In genomic region chr5:44629034-44629625, GRCm38 (mm10) we compare ENCODE assay signal across 17 mouse cellular contexts.
DNase-seq lines count a peak whose midpoint lies in the region; ATAC-seq and TF ChIP-seq lines count a peak whose summit lies in the region.
"Had no signal": no experiment of that assay in that cellular context is flagged by ENCODE, and none has a peak within 500 bp of the region (broad histone marks: within the 10 kb centered on the region; RNA-seq: fewer than 3 reads in every experiment).

No protein-coding gene starts in this region.

- no peaks in the 10 kb centered on the region for H3K27me3 ChIP-seq in forebrain, embryonic 14.5 days (replicated peaks; ENCODE audit: control insufficient read depth, insufficient read depth, low read length)
- no peaks in the 10 kb centered on the region for H3K27me3 ChIP-seq in hindbrain, embryonic 16.5 days (replicated peaks; ENCODE audit: control insufficient read depth, insufficient read depth, low read length)
- H3K27me3 ChIP-seq in midbrain, postnatal 0 days (ENCODE audit: insufficient read depth, low read length), result no peaks in the 10 kb centered on the region
- H3K27me3 ChIP-seq in intestine, postnatal 0 days (replicated peaks; ENCODE audit: control insufficient read depth, insufficient read depth, low read length), result no peaks in the 10 kb centered on the region
- H3K27me3 ChIP-seq: heart, embryonic 13.5 days had no signal

- WGBS in forebrain, embryonic 14.5 days, result 67% methylated on average over 3 of the region's 3 CpGs
- 44% methylated on average over 3 of the region's 3 CpGs for WGBS in hindbrain, embryonic 16.5 days
- WGBS in midbrain, postnatal 0 days, result 46% methylated on average over 3 of the region's 3 CpGs
- WGBS in intestine, postnatal 0 days, result 86% methylated on average over 3 of the region's 3 CpGs

- no peak overlapping the region for H3K4me3 ChIP-seq in forebrain, embryonic 14.5 days (ENCODE audit: low read depth, low read length)
- no peak overlapping the region for H3K4me3 ChIP-seq in hindbrain, embryonic 16.5 days (ENCODE audit: low read length)
- no peak overlapping the region for H3K4me3 ChIP-seq in midbrain, postnatal 0 days (ENCODE audit: low read depth, low read length)
- H3K4me3 ChIP-seq in intestine, postnatal 0 days (ENCODE audit: low read depth, low read length), result no peak overlapping the region
- H3K4me3 ChIP-seq: heart, embryonic 13.5 days; layer of hippocampus, adult 2 months had no signal

- H3K27ac ChIP-seq in forebrain, embryonic 14.5 days (ENCODE audit: low read depth, low read length), result no peak overlapping the region
- peak overlapping the region; percentile 58; the same call in 1 of the 2 replicates for H3K27ac ChIP-seq in hindbrain, embryonic 16.5 days (ENCODE audit: low read depth, low read length)
- peak overlapping the region; percentile 55; the same call in 1 of the 2 replicates for H3K27ac ChIP-seq in midbrain, postnatal 0 days (ENCODE audit: low read depth, low read length)
- H3K27ac ChIP-seq in intestine, postnatal 0 days (ENCODE audit: low read depth, low read length), result no peak overlapping the region
- H3K27ac ChIP-seq: heart, embryonic 13.5 days; layer of hippocampus, adult 2 months; macrophage had no signal

- H3K36me3 ChIP-seq in forebrain, embryonic 14.5 days (ENCODE audit: control insufficient read depth, insufficient read depth, low read length), result no peaks in the 10 kb centered on the region
- no peaks in the 10 kb centered on the region for H3K36me3 ChIP-seq in hindbrain, embryonic 16.5 days (ENCODE audit: control insufficient read depth, insufficient read depth, low read length)
- no peaks in the 10 kb centered on the region for H3K36me3 ChIP-seq in midbrain, postnatal 0 days (ENCODE audit: insufficient read depth, low read length)
- H3K36me3 ChIP-seq in intestine, postnatal 0 days (ENCODE audit: control insufficient read depth, insufficient read depth), result no peaks in the 10 kb centered on the region
- H3K36me3 ChIP-seq: heart, embryonic 13.5 days had no signal

- peak; percentile 76 for DNase-seq in embryo, embryonic 10 days (ENCODE audit: low spot score)
- DNase-seq in forebrain, embryonic 14.5 days (ENCODE audit: low spot score), result peak; percentile 50
- DNase-seq in midbrain, postnatal 0 days (ENCODE audit: low spot score), result peak; percentile 61
- DNase-seq in layer of hippocampus, adult 11-12 months (ENCODE audit: low spot score), result no peak
- DNase-seq in frontal cortex, postnatal 14 days (ENCODE audit: low spot score in 2 of 2), result no peak
- DNase-seq in testis, postnatal 10 days (ENCODE audit: low spot score), result no peak
- DNase-seq: cerebellum, adult 11-12 months; gastrocnemius, postnatal 14 days; kidney, adult 9 months; liver, postnatal 0 days; right cerebral cortex, adult 18-20 months; thymus, adult 2 months had no signal

- peak; percentile 61 for ATAC-seq in forebrain, embryonic 14.5 days
- ATAC-seq in hindbrain, embryonic 16.5 days, result peak; percentile 83
- ATAC-seq in midbrain, postnatal 0 days (ENCODE audit: low FRiP score), result no peak
- ATAC-seq in intestine, postnatal 0 days, result no peak
- ATAC-seq: liver, postnatal 0 days had no signal

- H3K9me3 ChIP-seq in forebrain, embryonic 14.5 days (replicated peaks; ENCODE audit: control insufficient read depth, low read length), result no peaks in the 10 kb centered on the region
- H3K9me3 ChIP-seq in hindbrain, embryonic 16.5 days (ENCODE audit: control insufficient read depth, low read length), result no peaks in the 10 kb centered on the region
- no peaks in the 10 kb centered on the region for H3K9me3 ChIP-seq in midbrain, postnatal 0 days (ENCODE audit: low read length)
- H3K9me3 ChIP-seq in intestine, postnatal 0 days (ENCODE audit: control insufficient read depth), result no peaks in the 10 kb centered on the region
- H3K9me3 ChIP-seq: heart, embryonic 13.5 days had no signal

- TF ChIP-seq CTCF in midbrain, postnatal 0 days (IDR thresholded peaks at IDR 0.05), result no peak
- no peak for TF ChIP-seq CTCF in intestine, postnatal 0 days (IDR thresholded peaks at IDR 0.05; ENCODE audit: low read depth)

- H3K4me2 ChIP-seq in forebrain, embryonic 14.5 days (ENCODE audit: low read length), result no peak overlapping the region
- H3K4me2 ChIP-seq in hindbrain, embryonic 16.5 days (ENCODE audit: low read length), result no peak overlapping the region
- no peak overlapping the region for H3K4me2 ChIP-seq in midbrain, postnatal 0 days (ENCODE audit: low read depth, low read length, poor library complexity, severe bottlenecking)
- H3K4me2 ChIP-seq in intestine, postnatal 0 days (replicated peaks; ENCODE audit: low read depth), result no peak overlapping the region
- H3K4me2 ChIP-seq: heart, embryonic 13.5 days had no signal

- 0 out of 2 replicates have a peak, but pooled peaks cover 2% of the 10 kb centered on the region for H3K4me1 ChIP-seq in forebrain, embryonic 14.5 days (ENCODE audit: control insufficient read depth, insufficient read depth, low read length)
- peaks cover 4% of the 10 kb centered on the region; the same call in 1 of the 2 replicates for H3K4me1 ChIP-seq in hindbrain, embryonic 16.5 days (ENCODE audit: control insufficient read depth, insufficient read depth, low read depth, low read length)
- H3K4me1 ChIP-seq in midbrain, postnatal 0 days (ENCODE audit: insufficient read depth, low read length), result peaks cover 7% of the 10 kb centered on the region; the same call in 1 of the 2 replicates
- H3K4me1 ChIP-seq in intestine, postnatal 0 days (replicated peaks; ENCODE audit: control insufficient read depth, insufficient read depth, low read length), result no peaks in the 10 kb centered on the region
- H3K4me1 ChIP-seq: heart, embryonic 13.5 days had no signal

- H3K9ac ChIP-seq in forebrain, embryonic 14.5 days (ENCODE audit: low read length), result no peak overlapping the region
- no peak overlapping the region for H3K9ac ChIP-seq in hindbrain, embryonic 16.5 days (ENCODE audit: low read depth, low read length)
- H3K9ac ChIP-seq in midbrain, postnatal 0 days (replicated peaks; ENCODE audit: low read length, poor library complexity, severe bottlenecking), result no peak overlapping the region
- no peak overlapping the region for H3K9ac ChIP-seq in intestine, postnatal 0 days (ENCODE audit: low read depth, low read length)
- H3K9ac ChIP-seq: heart, embryonic 13.5 days; liver, postnatal 0 days had no signal

Comparison
In these comparisons a context has a peak if more than half of its experiments do, and no peak if none do; other contexts are left out.
1. DNase-seq: peak in embryo, embryonic 10 days (single experiment), forebrain, embryonic 14.5 days (single experiment) and midbrain, postnatal 0 days (single experiment); none in layer of hippocampus, adult 11-12 months (single experiment), frontal cortex, postnatal 14 days (0 of 2) and testis, postnatal 10 days (single experiment).
2. ATAC-seq: peak in forebrain, embryonic 14.5 days (single experiment) and hindbrain, embryonic 16.5 days (single experiment); none in midbrain, postnatal 0 days (single experiment) and intestine, postnatal 0 days (single experiment).
3. H3K27ac ChIP-seq: peak in hindbrain, embryonic 16.5 days (single experiment) and midbrain, postnatal 0 days (single experiment); none in forebrain, embryonic 14.5 days (single experiment) and intestine, postnatal 0 days (single experiment).